Mouse (Mus musculus): ENCODE data around the gene Ackr2. TPM values are rescaled to one million over a fixed set of nuclear protein-coding genes. Genes with fewer than 3 reads are reported as not detected.

Gene Ackr2
- polyA plus RNA-seq, 1 experiment = not detected

GRCm38 (mm10) chr9:121867632-121868031 lies 30.5 kb upstream of the Ackr2 start:
- no peaks in the 10 kb centered on the region; the same call in 1 of the 2 replicates for H3K27me3 ChIP-seq (ENCODE audit: control insufficient read depth)
- H3K9me3 ChIP-seq (ENCODE audit: control insufficient read depth, low read length) = no peaks in the 10 kb centered on the region
- TF ChIP-seq GATA1 (IDR thresholded peaks at IDR 0.05; ENCODE audit: low read length) (no peak), TAL1 (IDR thresholded peaks at IDR 0.05; ENCODE audit: low read length) (no peak)
- no peak overlapping the region for H3K4me3 ChIP-seq (replicated peaks)
- H3K4me1 ChIP-seq (ENCODE audit: control insufficient read depth) = no peaks in the 10 kb centered on the region
- H3K36me3 ChIP-seq (ENCODE audit: control insufficient read depth) = no peaks in the 10 kb centered on the region

GRCm38 (mm10) chr9:121868236-121868635 lies 29.9 kb upstream of the Ackr2 start:
- Histone ChIP-seq H3K36me3 (ENCODE audit: control insufficient read depth) (no peaks in the 10 kb centered on the region), H3K4me3 (replicated peaks) (no peak overlapping the region), H3K9me3 (ENCODE audit: control insufficient read depth, low read length) (no peaks in the 10 kb centered on the region), H3K4me1 (ENCODE audit: control insufficient read depth) (no peaks in the 10 kb centered on the region), H3K27me3 (ENCODE audit: control insufficient read depth) (no peaks in the 10 kb centered on the region; the same call in 1 of the 2 replicates)
- TF ChIP-seq TAL1 (IDR thresholded peaks at IDR 0.05; ENCODE audit: low read length) = no peak
- TF ChIP-seq GATA1 (IDR thresholded peaks at IDR 0.05; ENCODE audit: low read length) = no peak

GRCm38 (mm10) chr9:121869432-121869831 lies 28.7 kb upstream of the Ackr2 start:
- Histone ChIP-seq H3K4me1 (ENCODE audit: control insufficient read depth) (no peaks in the 10 kb centered on the region), H3K9me3 (ENCODE audit: control insufficient read depth, low read length) (no peaks in the 10 kb centered on the region), H3K36me3 (ENCODE audit: control insufficient read depth) (no peaks in the 10 kb centered on the region), H3K4me3 (replicated peaks) (no peak overlapping the region), H3K27me3 (ENCODE audit: control insufficient read depth) (no peaks in the 10 kb centered on the region; the same call in 1 of the 2 replicates)
- no peak for TF ChIP-seq TAL1 (IDR thresholded peaks at IDR 0.05; ENCODE audit: low read length)
- TF ChIP-seq GATA1 (IDR thresholded peaks at IDR 0.05; ENCODE audit: low read length) = no peak

DNA sequence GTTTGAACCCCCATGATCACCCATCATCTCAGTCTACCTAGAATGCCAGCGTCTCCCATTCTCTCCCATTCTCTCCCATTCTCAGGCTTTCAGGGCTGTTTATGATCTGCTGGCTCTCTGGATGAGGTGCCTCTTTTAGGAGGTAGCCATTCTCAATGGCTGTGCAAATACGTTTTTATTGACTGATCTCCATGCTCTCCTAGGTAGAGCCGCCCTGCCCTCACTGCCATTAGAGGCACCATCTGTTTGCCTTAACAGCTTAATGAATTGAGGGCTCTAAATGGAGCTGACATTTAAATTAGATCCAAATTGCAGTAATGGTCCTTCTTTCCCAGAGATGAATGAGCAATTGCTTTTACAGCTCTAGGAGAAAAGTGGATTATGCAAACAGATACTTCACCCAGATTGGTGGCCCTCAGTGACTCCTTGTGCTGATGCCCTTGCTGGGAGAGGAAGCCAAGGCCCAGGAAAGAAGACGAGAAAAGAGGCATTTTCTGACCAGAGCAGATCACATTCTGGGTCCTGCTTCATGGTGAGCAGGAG lies 28.1 kb upstream of the Ackr2 start:
- Histone ChIP-seq H3K36me3 (ENCODE audit: control insufficient read depth) (no peaks in the 10 kb centered on the region), H3K4me3 (replicated peaks) (no peak overlapping the region), H3K27me3 (ENCODE audit: control insufficient read depth) (no peaks in the 10 kb centered on the region; the same call in 1 of the 2 replicates), H3K9me3 (ENCODE audit: control insufficient read depth, low read length) (no peaks in the 10 kb centered on the region), H3K4me1 (ENCODE audit: control insufficient read depth) (no peaks in the 10 kb centered on the region)
- TF ChIP-seq TAL1 (IDR thresholded peaks at IDR 0.05; ENCODE audit: low read length) = no peak
- TF ChIP-seq GATA1 (IDR thresholded peaks at IDR 0.05; ENCODE audit: low read length) = no peak

DNA sequence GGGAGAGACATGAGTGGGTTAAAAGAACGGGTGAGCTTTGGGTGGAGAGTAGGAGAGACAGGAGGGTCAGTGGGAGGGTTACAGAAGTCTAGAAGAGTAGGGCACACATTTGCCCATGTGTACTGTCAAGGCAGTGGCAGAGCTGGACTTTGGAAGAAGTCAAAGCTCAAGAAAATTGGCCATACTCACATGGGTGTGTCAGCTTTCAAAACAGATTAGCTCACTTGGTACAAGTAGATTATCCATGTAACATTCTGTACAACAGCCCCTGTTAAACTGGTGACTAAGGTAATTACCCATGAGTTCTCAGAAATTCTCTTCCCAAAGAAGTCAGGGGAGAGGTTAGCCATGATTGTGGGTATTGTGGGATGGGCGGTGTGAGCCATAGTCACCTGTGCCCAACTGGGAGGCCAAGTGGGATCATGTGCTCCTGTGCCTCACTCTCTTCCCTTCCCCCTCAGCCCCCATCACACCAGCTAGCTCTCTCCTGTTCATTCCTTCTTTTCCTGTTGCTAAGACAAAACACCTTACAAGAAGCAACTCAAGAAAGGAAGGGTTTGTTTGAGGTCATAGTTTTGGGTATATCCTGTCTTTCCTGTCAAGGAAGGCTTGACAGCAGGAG lies 26.0 kb upstream of the Ackr2 start:
- H3K36me3 ChIP-seq (ENCODE audit: control insufficient read depth) = no peaks in the 10 kb centered on the region

GRCm38 (mm10) chr9:121873578-121873977 lies 24.6 kb upstream of the Ackr2 start:
- H3K9me3 ChIP-seq (ENCODE audit: control insufficient read depth, low read length) = no peaks in the 10 kb centered on the region

More for the DNA sequence above, 26.0 kb upstream of the Ackr2 start:
- no peak for TF ChIP-seq TAL1 (IDR thresholded peaks at IDR 0.05; ENCODE audit: low read length)
- TF ChIP-seq GATA1 (IDR thresholded peaks at IDR 0.05; ENCODE audit: low read length) = no peak
- Histone ChIP-seq H3K9me3 (ENCODE audit: control insufficient read depth, low read length) (no peaks in the 10 kb centered on the region), H3K4me3 (replicated peaks) (no peak overlapping the region), H3K4me1 (ENCODE audit: control insufficient read depth) (no peaks in the 10 kb centered on the region), H3K27me3 (ENCODE audit: control insufficient read depth) (no peaks in the 10 kb centered on the region)

GRCm38 (mm10) chr9:121877052-121877740 lies 21.0 kb upstream of the Ackr2 start:
- no peak overlapping the region for H3K4me3 ChIP-seq (replicated peaks)
- H3K36me3 ChIP-seq (ENCODE audit: control insufficient read depth) = no peaks in the 10 kb centered on the region
- H3K9me3 ChIP-seq (ENCODE audit: control insufficient read depth, low read length) = no peaks in the 10 kb centered on the region
- no peaks in the 10 kb centered on the region; the same call in 1 of the 2 replicates for H3K4me1 ChIP-seq (ENCODE audit: control insufficient read depth)
- H3K27me3 ChIP-seq (ENCODE audit: control insufficient read depth) = no peaks in the 10 kb centered on the region
- TF ChIP-seq TAL1 (IDR thresholded peaks at IDR 0.05; ENCODE audit: low read length) (no peak), GATA1 (IDR thresholded peaks at IDR 0.05; ENCODE audit: low read length) (no peak)

More at GRCm38 (mm10) chr9:121873578-121873977, 24.6 kb upstream of the Ackr2 start:
- no peak for TF ChIP-seq GATA1 (IDR thresholded peaks at IDR 0.05; ENCODE audit: low read length)
- TF ChIP-seq TAL1 (IDR thresholded peaks at IDR 0.05; ENCODE audit: low read length) = no peak
- H3K36me3 ChIP-seq (ENCODE audit: control insufficient read depth) = no peaks in the 10 kb centered on the region
- no peak overlapping the region for H3K4me3 ChIP-seq (replicated peaks)
- H3K4me1 ChIP-seq (ENCODE audit: control insufficient read depth) = no peaks in the 10 kb centered on the region
- no peaks in the 10 kb centered on the region for H3K27me3 ChIP-seq (ENCODE audit: control insufficient read depth)

- no peaks in the 10 kb centered on the region for H3K36me3 ChIP-seq (ENCODE audit: control insufficient read depth)
- no peak overlapping the region for H3K4me3 ChIP-seq (replicated peaks)
- TF ChIP-seq GATA1 (IDR thresholded peaks at IDR 0.05; ENCODE audit: low read length) (no peak), TAL1 (IDR thresholded peaks at IDR 0.05; ENCODE audit: low read length) (no peak)
- H3K9me3 ChIP-seq (ENCODE audit: control insufficient read depth, low read length) = no peaks in the 10 kb centered on the region
- no peaks in the 10 kb centered on the region for H3K27me3 ChIP-seq (ENCODE audit: control insufficient read depth)
- H3K4me1 ChIP-seq (ENCODE audit: control insufficient read depth) = no peaks in the 10 kb centered on the region; the same call in 1 of the 2 replicates
Observed at GRCm38 (mm10) chr9:121880840-121881239, 17.3 kb upstream of the Ackr2 start.

GRCm38 (mm10) chr9:121881301-121881700 lies 16.9 kb upstream of the Ackr2 start:
- Histone ChIP-seq H3K36me3 (ENCODE audit: control insufficient read depth) (no peaks in the 10 kb centered on the region), H3K4me3 (replicated peaks) (no peak overlapping the region), H3K4me1 (ENCODE audit: control insufficient read depth) (no peaks in the 10 kb centered on the region; the same call in 1 of the 2 replicates), H3K27me3 (ENCODE audit: control insufficient read depth) (no peaks in the 10 kb centered on the region), H3K9me3 (ENCODE audit: control insufficient read depth, low read length) (no peaks in the 10 kb centered on the region)
- no peak for TF ChIP-seq GATA1 (IDR thresholded peaks at IDR 0.05; ENCODE audit: low read length)
- no peak for TF ChIP-seq TAL1 (IDR thresholded peaks at IDR 0.05; ENCODE audit: low read length)

Measured in erythroblast, embryonic 14.5 days (primary cell).